Mouse (Mus musculus): ENCODE data around the gene Ebf1. TPM values are rescaled to one million over a fixed set of nuclear protein-coding genes. Genes with fewer than 3 reads are reported as not detected.

Ebf1 gene
- polyA plus RNA-seq, 1 experiment from 2014 or later, result 109 TPM

GRCm38 (mm10) chr11:44785479-44785878, 168.4 kb downstream of the Ebf1 start:
- no peaks in the 10 kb centered on the region for H3K27me3 ChIP-seq (replicated peaks)
- WGBS, result 22% methylated on average over 5 of the region's 5 CpGs
- H3K4me3 ChIP-seq, result no peak overlapping the region
- peak overlapping the region; percentile 23; the same call in 1 of the 2 replicates for H3K4me2 ChIP-seq (replicated peaks)
- H3K36me3 ChIP-seq, result no peaks in the 10 kb centered on the region
- no peak overlapping the region for H3K27ac ChIP-seq
- H3K4me1 ChIP-seq, result peaks cover 19% of the 10 kb centered on the region
- H3K9me3 ChIP-seq, result no peaks in the 10 kb centered on the region
- no peak overlapping the region for H3K9ac ChIP-seq
- ATAC-seq (ENCODE audit: low FRiP score, low read depth), result peak; percentile 59

GRCm38 (mm10) chr11:44788003-44788402, 170.9 kb downstream of the Ebf1 start:
- H3K27me3 ChIP-seq (replicated peaks), result no peaks in the 10 kb centered on the region
- H3K9me3 ChIP-seq, result no peaks in the 10 kb centered on the region
- H3K36me3 ChIP-seq, result no peaks in the 10 kb centered on the region
- ATAC-seq (ENCODE audit: low FRiP score, low read depth), result no peak
- no peak overlapping the region for H3K4me2 ChIP-seq (replicated peaks)
- WGBS, result 84% methylated on average over 1 of the region's 1 CpGs
- H3K4me3 ChIP-seq, result no peak overlapping the region
- no peak overlapping the region for H3K9ac ChIP-seq
- H3K27ac ChIP-seq, result no peak overlapping the region
- H3K4me1 ChIP-seq, result peaks cover 28% of the 10 kb centered on the region

- Histone ChIP-seq H3K4me1 (peaks cover 16% of the 10 kb centered on the region), H3K9ac (no peak overlapping the region), H3K27me3 (replicated peaks) (no peaks in the 10 kb centered on the region), H3K4me3 (no peak overlapping the region), H3K4me2 (replicated peaks) (no peak overlapping the region), H3K27ac (no peak overlapping the region), H3K36me3 (no peaks in the 10 kb centered on the region), H3K9me3 (no peaks in the 10 kb centered on the region)
- 7% methylated on average over 3 of the region's 3 CpGs for WGBS
- no peak for ATAC-seq (ENCODE audit: low FRiP score, low read depth)
Measured at GRCm38 (mm10) chr11:44792816-44793215, 175.7 kb downstream of the Ebf1 start.

GRCm38 (mm10) chr11:44794883-44795282, 177.8 kb downstream of the Ebf1 start:
- Histone ChIP-seq H3K27me3 (replicated peaks) (no peaks in the 10 kb centered on the region), H3K9ac (no peak overlapping the region), H3K27ac (no peak overlapping the region), H3K36me3 (no peaks in the 10 kb centered on the region), H3K9me3 (no peaks in the 10 kb centered on the region), H3K4me1 (peaks cover 21% of the 10 kb centered on the region), H3K4me3 (no peak overlapping the region), H3K4me2 (replicated peaks) (no peak overlapping the region)
- ATAC-seq (ENCODE audit: low FRiP score, low read depth), result no peak
- 90% methylated on average over 4 of the region's 4 CpGs for WGBS

- peaks cover 27% of the 10 kb centered on the region for H3K4me1 ChIP-seq
- H3K36me3 ChIP-seq, result no peaks in the 10 kb centered on the region
- H3K4me3 ChIP-seq, result no peak overlapping the region
- no peaks in the 10 kb centered on the region for H3K9me3 ChIP-seq
- H3K4me2 ChIP-seq (replicated peaks), result no peak overlapping the region
- no peak overlapping the region for H3K27ac ChIP-seq
- H3K9ac ChIP-seq, result no peak overlapping the region
- no peaks in the 10 kb centered on the region for H3K27me3 ChIP-seq (replicated peaks)
- 83% methylated on average over 3 of the region's 3 CpGs for WGBS
- ATAC-seq (ENCODE audit: low FRiP score, low read depth), result no peak
Measured at GRCm38 (mm10) chr11:44795767-44796166, 178.7 kb downstream of the Ebf1 start.

- WGBS, result 26% methylated on average over 3 of the region's 3 CpGs
- no peaks in the 10 kb centered on the region for H3K27me3 ChIP-seq (replicated peaks)
- no peak overlapping the region for H3K9ac ChIP-seq
- H3K9me3 ChIP-seq, result no peaks in the 10 kb centered on the region
- H3K4me1 ChIP-seq, result peaks cover 22% of the 10 kb centered on the region
- H3K4me2 ChIP-seq (replicated peaks), result no peak overlapping the region
- ATAC-seq (ENCODE audit: low FRiP score, low read depth), result no peak
- no peak overlapping the region for H3K4me3 ChIP-seq
- no peaks in the 10 kb centered on the region for H3K36me3 ChIP-seq
- no peak overlapping the region for H3K27ac ChIP-seq
Measured at GRCm38 (mm10) chr11:44798270-44798669, 181.2 kb downstream of the Ebf1 start.

- ATAC-seq (ENCODE audit: low FRiP score, low read depth), result no peak
- WGBS, result 74% methylated on average over 7 of the region's 7 CpGs
- Histone ChIP-seq H3K9me3 (no peaks in the 10 kb centered on the region), H3K4me3 (no peak overlapping the region), H3K36me3 (no peaks in the 10 kb centered on the region), H3K27ac (no peak overlapping the region), H3K9ac (no peak overlapping the region), H3K4me2 (replicated peaks) (no peak overlapping the region), H3K27me3 (replicated peaks) (no peaks in the 10 kb centered on the region), H3K4me1 (peaks cover 29% of the 10 kb centered on the region)
Measured at GRCm38 (mm10) chr11:44804046-44804445, 186.9 kb downstream of the Ebf1 start.

- H3K4me3 ChIP-seq, result no peak overlapping the region
- no peak overlapping the region for H3K27ac ChIP-seq
- peaks cover 12% of the 10 kb centered on the region for H3K4me1 ChIP-seq
- H3K27me3 ChIP-seq (replicated peaks), result no peaks in the 10 kb centered on the region
- ATAC-seq (ENCODE audit: low FRiP score, low read depth), result peak; percentile 77
- H3K4me2 ChIP-seq (replicated peaks), result peak overlapping the region; percentile 31
- WGBS, result 13% methylated on average over 11 of the region's 11 CpGs
- no peaks in the 10 kb centered on the region for H3K9me3 ChIP-seq
- H3K9ac ChIP-seq, result no peak overlapping the region
- H3K36me3 ChIP-seq, result no peaks in the 10 kb centered on the region
Measured at GRCm38 (mm10) chr11:44806589-44806988, 189.5 kb downstream of the Ebf1 start.

GRCm38 (mm10) chr11:44808855-44809546, 191.9 kb downstream of the Ebf1 start:
- no peak for ATAC-seq (ENCODE audit: low FRiP score, low read depth)
- H3K27ac ChIP-seq, result no peak overlapping the region
- no peaks in the 10 kb centered on the region for H3K9me3 ChIP-seq
- H3K4me3 ChIP-seq, result no peak overlapping the region
- no peak overlapping the region for H3K9ac ChIP-seq
- no peak overlapping the region for H3K4me2 ChIP-seq (replicated peaks)
- 83% methylated on average over 4 of the region's 4 CpGs for WGBS
- H3K27me3 ChIP-seq (replicated peaks), result no peaks in the 10 kb centered on the region
- no peaks in the 10 kb centered on the region for H3K36me3 ChIP-seq
- peaks cover 26% of the 10 kb centered on the region for H3K4me1 ChIP-seq

- Histone ChIP-seq H3K36me3 (no peaks in the 10 kb centered on the region), H3K9me3 (no peaks in the 10 kb centered on the region), H3K4me2 (replicated peaks) (no peak overlapping the region), H3K27me3 (replicated peaks) (no peaks in the 10 kb centered on the region), H3K27ac (no peak overlapping the region), H3K4me3 (no peak overlapping the region), H3K9ac (no peak overlapping the region), H3K4me1 (peaks cover 24% of the 10 kb centered on the region)
- WGBS, result 73% methylated on average over 6 of the region's 6 CpGs
- no peak for ATAC-seq (ENCODE audit: low FRiP score, low read depth)
Measured at GRCm38 (mm10) chr11:44811007-44811406, 193.9 kb downstream of the Ebf1 start.

GRCm38 (mm10) chr11:44812193-44812746, 195.2 kb downstream of the Ebf1 start:
- no peak for ATAC-seq (ENCODE audit: low FRiP score, low read depth)
- Histone ChIP-seq H3K36me3 (no peaks in the 10 kb centered on the region), H3K9ac (no peak overlapping the region), H3K27ac (no peak overlapping the region), H3K9me3 (no peaks in the 10 kb centered on the region), H3K4me2 (replicated peaks) (no peak overlapping the region), H3K27me3 (replicated peaks) (no peaks in the 10 kb centered on the region), H3K4me3 (no peak overlapping the region), H3K4me1 (peaks cover 15% of the 10 kb centered on the region)
- WGBS, result 87% methylated on average over 5 of the region's 5 CpGs

GRCm38 (mm10) chr11:44813534-44813933, 196.4 kb downstream of the Ebf1 start:
- no peaks in the 10 kb centered on the region for H3K27me3 ChIP-seq (replicated peaks)
- H3K4me3 ChIP-seq, result no peak overlapping the region
- 50% methylated on average over 7 of the region's 7 CpGs for WGBS
- H3K4me2 ChIP-seq (replicated peaks), result no peak overlapping the region
- no peak for ATAC-seq (ENCODE audit: low FRiP score, low read depth)
- H3K4me1 ChIP-seq, result peaks cover 15% of the 10 kb centered on the region
- no peak overlapping the region for H3K9ac ChIP-seq
- H3K27ac ChIP-seq, result no peak overlapping the region
- H3K9me3 ChIP-seq, result no peaks in the 10 kb centered on the region
- no peaks in the 10 kb centered on the region for H3K36me3 ChIP-seq

GRCm38 (mm10) chr11:44814847-44815246, 197.7 kb downstream of the Ebf1 start:
- Histone ChIP-seq H3K4me1 (peaks cover 15% of the 10 kb centered on the region), H3K27ac (no peak overlapping the region), H3K36me3 (no peaks in the 10 kb centered on the region), H3K9ac (no peak overlapping the region), H3K4me3 (no peak overlapping the region), H3K4me2 (replicated peaks) (no peak overlapping the region), H3K27me3 (replicated peaks) (no peaks in the 10 kb centered on the region), H3K9me3 (no peaks in the 10 kb centered on the region)
- WGBS, result 76% methylated on average over 5 of the region's 5 CpGs
- ATAC-seq (ENCODE audit: low FRiP score, low read depth), result no peak
